Mouse (Mus musculus) left cerebral cortex, postnatal 14 days (tissue): ENCODE data around the gene Gipc2. TPM values are rescaled to one million over a fixed set of nuclear protein-coding genes. Genes with fewer than 3 reads are reported as not detected.

ENCODE experiments used
- DNase-seq, 2 experiments: peaks; one replicate each; pipeline ENCODE4 v3.0.0; 2021 to 2022; ENCODE audit warnings: low spot score in 2 of 2, mixed read lengths in 1 of 2
- intact Hi-C: fragments of 180-260 bp; cut with DNase I; formaldehyde crosslinking; loops from one replicate; pipeline ENCODE4 v1.15.1; 2025
- total RNA-seq, 2 experiments: library from RNA; stranded (reverse); gene quantifications; 2 replicates each; pipeline ENCODE4 v1.2.3; 2021

Gene Gipc2
- total RNA-seq, 2 experiments from 2014 or later: 3.1 to 4.1 TPM

DNA sequence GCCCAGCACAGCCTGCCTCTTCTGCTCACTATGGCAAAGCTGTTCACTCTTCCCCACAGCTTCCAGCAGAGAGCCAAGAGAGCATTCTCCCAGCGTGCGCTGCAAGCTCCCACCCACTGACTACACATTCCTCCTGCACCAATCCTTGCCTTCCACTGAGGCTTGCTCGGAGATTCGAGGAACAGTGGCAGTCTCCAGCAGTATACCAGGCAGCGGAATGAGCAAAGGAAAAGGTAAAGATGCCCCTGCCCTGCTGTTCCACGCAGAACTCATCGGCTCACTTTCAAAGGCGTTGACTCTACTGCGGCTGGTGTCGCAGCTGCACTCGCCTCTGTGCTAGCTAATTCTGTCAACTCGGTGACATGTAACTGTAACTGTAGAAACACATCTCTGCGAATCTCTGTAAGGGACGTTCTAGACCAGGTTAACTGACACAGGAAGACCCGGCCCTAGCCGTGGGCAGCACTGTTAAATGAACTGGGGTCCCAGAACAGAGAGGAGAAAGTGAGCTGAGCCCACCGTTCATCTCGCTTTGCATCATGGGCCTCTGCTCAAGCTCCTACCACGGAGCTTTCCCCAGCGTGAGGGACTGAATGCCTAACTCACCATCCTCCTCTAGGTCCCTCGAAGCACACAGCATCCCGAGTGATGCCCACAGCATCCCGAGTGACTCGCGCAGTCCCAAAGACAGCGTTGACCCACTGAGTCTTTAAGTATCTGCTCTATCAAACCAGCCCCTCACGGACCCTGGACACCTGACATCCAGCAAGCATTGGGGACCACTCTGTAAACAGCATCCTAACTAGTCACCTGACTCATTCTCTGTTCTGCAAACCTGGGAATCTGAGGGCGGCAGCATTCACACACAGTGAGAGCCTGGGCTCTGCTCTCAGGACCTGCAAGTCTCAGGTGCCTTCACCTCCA, 59.5 kb downstream of the Gipc2 start:
- DNase-seq: peak; percentile 74 to 87
- intact Hi-C loops: loop anchor here (5.0 kb wide), 1 partner anchor 86 kb away; no protein-coding TSS in a partner anchor

DNA sequence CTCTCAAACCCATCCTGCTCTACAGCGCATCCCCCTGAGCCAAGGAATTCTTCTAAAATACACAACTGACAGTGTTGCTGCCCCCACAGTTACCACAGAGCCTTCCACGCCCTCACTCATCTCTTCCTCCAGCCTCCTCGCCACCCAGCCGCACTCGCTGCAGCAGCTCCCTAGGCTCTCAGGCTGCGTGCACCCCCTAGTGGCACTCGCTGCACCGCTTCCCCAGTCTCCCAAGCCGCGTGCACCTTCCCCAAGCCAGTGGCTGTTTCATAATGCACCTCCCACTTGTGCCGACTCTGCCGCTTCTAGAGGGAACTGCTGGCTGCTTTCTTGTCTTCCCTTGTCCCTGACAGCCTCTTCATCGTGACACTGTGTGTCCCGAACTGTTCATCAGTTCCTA, 60.7 kb downstream of the Gipc2 start:
- DNase-seq: peak; percentile 81 to 86
- intact Hi-C loops: loop anchor here (5.0 kb wide), 1 partner anchor 87 kb away; no protein-coding TSS in a partner anchor

DNA sequence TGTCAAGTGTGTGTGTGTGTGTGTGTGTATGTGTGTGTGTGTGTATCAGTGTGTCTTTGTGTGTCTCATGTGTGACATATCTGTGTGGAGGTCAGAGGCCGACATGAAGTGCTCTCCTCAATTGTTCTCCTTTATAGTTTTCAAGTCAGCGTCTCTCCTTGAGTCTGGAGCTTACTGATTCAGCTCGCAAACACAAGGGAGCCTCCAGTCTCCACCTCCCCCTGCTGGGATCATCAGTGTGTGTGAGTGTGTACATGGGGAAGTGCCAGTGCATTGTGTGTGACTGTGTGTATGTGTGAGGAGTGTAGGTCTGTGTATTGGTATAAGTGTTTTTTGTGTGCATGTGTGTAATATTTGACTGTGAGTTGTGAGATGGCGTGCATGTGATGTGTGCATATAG, 62.6 kb downstream of the Gipc2 start:
- intact Hi-C loops: no loop called here
- DNase-seq: no peak

DNA sequence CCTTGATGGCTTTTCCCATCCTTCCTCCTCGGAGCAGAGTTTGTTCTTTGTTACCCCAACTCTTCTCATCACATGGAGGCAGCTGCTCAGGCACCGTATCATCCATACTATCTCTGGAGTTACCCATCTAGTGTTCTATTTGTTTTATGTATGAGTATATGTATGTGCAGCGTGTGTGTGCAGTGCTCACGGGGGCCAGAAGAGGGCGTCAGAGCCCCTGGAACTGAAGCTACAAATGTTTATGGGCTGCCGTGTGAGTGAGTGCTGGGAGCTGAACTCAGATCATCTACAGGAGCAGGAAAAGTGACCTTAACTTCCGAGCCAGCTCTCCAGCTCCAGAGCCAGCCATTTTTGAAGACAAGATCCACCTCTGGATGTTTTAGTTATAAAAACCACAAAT, 64.6 kb downstream of the Gipc2 start:
- no peak for DNase-seq
- intact Hi-C loops: no loop called here

DNA sequence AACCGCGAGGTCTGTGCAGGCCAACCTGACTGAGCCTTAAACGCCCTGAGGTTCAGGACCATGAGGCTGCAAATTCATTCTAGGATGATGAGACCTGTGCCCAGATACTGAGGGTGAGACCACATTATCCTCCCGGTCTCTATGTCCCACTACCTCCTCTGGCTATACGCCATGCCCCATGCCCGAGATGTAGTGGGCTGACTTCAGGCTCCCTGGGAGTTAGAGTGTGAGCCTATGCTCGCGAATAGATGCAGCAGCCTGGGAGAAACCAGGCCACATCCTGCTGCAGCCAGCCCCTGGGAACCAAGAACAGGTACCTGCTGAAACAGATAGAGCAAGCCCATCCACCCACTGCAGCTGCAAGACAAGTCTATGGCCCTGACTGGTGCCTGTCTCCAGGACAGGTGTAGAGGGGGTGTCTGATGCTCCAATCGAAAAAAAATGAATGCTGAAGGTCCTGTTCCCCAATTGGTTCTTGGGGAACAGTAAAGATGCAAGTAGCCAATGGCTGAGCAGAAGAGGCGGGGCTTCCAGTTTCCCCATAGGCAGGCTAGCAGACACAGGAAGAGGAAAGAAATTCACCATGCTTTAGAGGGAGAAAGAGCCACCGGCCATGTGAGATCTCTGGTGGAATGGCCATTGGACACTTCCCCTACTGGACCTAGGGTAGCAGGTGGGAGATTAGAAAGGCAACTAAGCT, 65.8 kb downstream of the Gipc2 start:
- DNase-seq: no peak
- intact Hi-C loops: no loop called here

DNA sequence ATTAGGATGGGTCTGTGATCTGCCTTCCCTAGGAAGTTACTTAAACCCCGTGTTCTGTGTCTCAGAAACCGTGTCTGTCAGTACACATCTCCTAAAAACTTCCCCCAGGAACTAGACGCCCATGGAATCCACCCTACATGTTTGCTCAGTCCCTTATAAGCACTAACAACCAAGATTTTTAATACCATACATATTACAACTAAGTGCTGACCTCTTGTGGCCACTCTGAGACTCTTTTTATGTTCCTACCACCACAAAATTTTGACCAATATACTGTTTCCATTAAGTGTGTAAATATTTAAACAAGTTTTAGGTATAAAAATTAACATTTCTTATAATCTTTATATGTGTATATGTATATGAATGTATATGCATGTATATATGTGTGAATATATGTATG, 71.0 kb downstream of the Gipc2 start:
- intact Hi-C loops: no loop called here
- DNase-seq: peak in 1 of 2 experiments; percentile 30

DNA sequence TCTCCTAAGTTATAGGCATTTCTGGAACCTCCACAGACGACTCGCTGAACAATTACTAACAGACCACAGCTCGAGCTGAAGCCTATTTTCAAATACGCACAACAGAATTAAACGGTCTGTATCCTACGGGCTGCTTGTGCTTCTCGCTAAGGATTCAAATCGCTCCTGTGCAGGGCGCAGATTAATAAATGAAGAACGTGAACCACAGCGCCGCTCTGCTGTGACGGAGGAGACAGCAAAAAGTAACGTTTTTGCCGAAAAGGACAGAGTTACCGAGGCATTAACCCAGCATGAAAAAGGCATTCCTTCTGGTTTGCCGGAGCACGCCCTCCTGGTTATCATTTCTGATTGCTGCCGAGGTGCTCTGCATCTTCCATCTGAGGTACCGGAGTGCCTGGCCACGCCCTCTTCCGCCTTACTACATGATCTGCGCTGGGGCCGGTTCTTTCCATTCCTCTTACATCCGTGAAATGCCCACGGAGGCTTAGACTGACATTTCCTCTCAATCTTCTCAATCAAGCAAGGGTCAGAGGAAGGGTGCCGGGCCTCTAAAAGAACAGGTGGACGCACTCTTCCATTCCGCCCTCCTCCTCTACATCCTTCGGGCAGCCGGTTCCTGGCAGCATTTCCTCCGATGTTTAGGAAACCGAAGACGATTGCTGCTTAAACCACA, 73.5 kb downstream of the Gipc2 start:
- DNase-seq: no peak

DNA sequence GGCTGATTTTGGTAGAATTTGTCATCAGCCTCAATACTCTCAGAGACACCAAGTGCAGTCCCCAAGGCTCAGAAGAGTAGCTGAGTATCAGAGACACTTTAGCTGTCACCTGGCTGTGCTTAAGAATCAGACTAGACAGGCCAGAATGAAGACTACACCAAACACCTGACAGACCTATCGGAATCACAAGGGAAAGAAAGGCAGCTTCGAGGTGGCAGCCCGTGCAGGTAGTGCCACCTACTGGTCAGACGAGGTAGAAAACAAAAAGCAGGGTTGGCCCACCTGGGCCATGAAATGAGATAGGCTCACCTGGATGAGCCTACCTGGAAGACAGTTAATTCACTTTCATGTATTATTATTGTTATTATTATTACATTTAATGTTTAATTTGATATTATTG, 76.9 kb downstream of the Gipc2 start:
- intact Hi-C loops: loop anchor here (2.0 to 5.0 kb wide), 2 partner anchors 252 to 314 kb away; partner anchors contain the start of gene Ptgfr
- DNase-seq: peak in 1 of 2 experiments; percentile 59

More for the DNA sequence above, 73.5 kb downstream of the Gipc2 start:
- intact Hi-C loops: loop anchor here (2.0 kb wide), 1 partner anchor 376 kb away; no protein-coding TSS in a partner anchor

DNA sequence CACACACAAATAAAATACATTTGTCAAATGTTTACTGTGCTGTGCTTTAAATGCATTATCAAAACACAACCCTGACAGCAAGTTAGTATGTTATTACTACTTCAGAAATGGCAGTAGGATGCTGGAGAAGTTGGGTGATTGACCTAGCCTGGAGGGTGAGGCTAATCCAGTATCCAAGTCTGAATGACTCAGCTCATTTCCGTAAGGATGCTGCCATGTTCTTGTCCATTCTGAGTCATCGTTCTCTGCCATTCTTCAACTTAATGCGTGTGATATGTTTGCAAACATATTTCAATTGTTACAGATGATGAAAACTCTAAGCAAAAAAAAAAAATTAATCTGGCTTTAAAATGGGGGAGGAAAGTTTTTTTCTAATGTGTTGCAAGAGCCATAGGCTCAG, 84.6 kb downstream of the Gipc2 start:
- no peak for DNase-seq
- intact Hi-C loops: no loop called here

DNA sequence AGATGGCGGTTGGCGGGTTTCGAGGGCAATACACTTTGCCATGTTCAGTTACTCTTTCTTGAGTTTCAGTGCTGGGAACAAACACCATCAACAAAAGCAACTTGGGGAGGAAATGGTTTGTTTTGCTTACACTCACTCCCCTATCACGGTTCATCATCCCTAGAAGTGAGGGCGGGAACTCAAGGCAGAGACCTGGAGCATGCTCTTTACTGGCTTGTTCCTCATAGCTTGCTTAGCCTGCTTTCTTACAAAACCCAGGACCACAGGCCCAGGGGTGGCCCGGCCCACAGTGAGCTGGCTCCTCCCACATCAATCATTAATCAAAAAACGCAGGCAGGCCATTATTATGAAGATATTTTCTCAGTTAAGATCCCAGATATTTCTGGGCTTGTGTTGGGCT, 89.9 kb downstream of the Gipc2 start:
- DNase-seq: no peak
- intact Hi-C loops: no loop called here

DNA sequence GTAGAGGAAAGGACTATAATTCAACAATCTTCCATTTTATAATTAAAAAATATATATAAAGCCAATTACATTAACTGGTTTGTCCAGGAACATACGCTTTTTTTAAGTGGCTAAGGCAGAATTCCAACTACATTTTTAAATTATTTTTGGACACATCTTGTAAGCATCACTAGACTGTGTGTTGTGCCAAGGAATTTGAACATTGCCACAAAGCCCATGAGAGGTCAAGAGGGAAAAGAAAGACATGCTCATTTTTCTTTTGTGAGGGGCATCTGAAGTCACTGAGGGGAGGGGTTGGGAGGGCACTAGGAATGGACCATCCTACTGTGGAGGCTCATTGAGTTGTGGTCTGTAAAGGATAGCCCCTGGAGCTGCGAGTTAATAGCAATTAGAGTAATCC, 97.0 kb downstream of the Gipc2 start:
- DNase-seq: no peak
- intact Hi-C loops: loop anchor here (5.0 kb wide), 1 partner anchor 232 kb away; the partner anchor contains the start of gene Ptgfr

DNA sequence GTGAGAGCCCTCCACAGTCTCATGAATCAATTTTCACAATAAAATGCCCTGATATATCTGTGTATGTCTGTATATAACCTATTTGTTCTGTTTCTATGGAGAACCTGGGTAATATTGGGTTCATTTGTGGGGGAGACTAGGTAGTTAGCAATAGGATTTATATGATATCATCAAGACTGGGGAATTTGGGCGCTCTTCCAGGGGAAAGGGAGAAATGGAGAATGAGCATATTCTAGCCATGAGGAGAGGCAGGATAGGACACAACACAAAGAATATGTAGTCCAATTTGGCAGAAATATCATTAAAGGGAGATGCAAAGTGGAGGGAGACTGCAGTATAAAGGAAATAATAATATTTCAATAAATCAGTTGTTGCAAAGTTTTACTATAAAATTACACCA, 97.7 kb downstream of the Gipc2 start:
- intact Hi-C loops: loop anchor here (5.0 kb wide), 1 partner anchor 231 kb away; the partner anchor contains the start of gene Ptgfr
- DNase-seq: no peak

DNA sequence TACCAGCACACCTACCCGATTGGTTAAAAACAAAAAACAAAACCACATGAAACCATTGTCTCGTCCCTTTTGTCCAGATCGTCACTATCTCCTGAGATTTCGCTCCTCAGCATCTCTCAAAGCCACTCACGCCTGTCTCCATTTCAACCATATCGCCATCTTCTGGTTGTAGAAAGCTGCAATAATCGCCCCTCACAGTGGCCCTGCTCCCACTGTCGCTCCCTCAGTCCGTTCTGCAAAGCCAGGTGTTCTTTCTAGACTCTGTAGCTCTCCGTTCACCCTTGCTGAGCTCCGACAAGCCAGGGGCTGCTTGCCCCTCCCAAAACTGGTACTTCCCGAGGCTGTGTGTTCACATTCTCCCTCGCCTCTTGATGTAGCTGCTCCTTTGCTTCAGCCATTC, 99.3 kb downstream of the Gipc2 start:
- intact Hi-C loops: loop anchor here (5.0 kb wide), 1 partner anchor 229 kb away; the partner anchor contains the start of gene Ptgfr
- peak; percentile 12 to 34 for DNase-seq

DNA sequence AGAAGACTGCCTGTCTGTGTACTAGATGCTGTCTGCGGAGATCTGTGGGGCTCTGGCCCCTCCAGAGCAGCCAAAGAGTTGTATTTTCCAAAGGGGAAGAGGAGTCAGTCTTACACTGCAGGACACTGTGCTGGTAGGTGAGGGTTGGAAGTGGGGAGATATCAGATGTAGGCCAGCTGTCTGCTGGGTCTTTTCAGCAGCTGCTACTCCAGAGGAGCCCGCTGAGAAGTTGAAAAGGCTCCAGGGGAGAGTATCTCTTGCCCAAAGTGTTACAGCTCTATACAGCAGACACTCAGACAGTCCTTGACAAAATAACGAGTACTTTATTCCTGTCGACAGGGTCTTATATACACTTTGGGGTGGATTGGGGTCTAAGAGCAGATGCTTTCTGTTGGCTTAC, 100.2 kb downstream of the Gipc2 start:
- DNase-seq: no peak
- intact Hi-C loops: loop anchor here (5.0 kb wide), 1 partner anchor 229 kb away; the partner anchor contains the start of gene Ptgfr

DNA sequence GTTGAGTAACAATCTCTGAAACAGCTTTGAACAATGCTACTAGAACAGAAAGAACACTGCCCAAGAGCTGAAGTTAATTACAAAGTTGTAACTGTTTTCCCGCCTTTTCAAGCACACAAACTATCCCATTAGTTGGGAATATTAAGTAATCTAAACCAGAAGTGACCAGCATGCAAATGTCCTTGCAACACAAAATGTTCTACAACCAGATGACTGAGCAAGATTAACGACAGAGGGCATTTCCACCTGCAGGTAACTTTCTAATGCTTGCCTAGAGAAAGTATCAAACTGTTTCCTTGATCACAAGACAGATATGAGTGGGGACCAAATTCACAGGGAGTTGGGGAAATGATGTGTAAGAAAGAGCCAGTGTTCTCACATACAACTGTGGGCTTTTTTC, 101.9 kb downstream of the Gipc2 start:
- DNase-seq: no peak
- intact Hi-C loops: no loop called here

DNA sequence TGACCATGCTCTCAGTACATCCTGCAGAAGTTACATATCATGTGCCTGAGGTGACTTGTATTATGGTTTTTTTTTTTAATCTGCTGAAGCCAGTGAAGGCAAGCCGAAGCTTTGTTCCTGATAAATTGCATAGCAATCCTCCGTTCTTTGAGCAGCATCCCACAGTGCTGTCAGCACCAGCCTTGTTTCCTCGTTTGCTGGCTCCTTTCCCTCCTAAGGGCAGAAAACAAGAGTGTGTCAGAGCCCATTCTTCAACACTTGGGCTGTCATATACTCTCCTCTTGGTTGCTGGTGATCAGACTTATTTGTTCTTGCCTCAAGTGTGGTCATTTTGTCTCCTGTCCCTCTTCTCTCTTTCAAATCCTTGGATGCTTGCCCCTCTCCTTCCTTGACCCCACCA, 103.2 kb downstream of the Gipc2 start:
- no peak for DNase-seq
- intact Hi-C loops: no loop called here

DNA sequence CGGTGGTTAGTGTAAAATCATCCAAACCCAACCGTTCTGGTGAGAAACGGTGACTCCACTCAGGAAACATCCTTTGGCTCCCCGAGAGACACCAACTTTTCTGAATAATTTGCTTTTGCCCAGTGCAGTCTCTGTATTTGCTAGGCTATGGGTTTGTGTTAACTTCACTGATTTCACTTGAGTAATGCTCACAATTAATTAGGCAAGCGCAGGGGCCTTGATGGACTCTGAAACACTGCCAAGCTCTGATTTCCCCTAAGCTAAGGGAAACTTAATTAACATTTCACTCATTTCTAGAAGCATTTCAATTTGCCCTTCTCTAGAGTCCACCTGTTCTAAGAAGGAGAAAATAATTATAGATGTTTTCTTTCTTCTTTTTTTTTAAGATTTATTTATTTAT, 104.9 kb downstream of the Gipc2 start:
- DNase-seq: no peak
- intact Hi-C loops: no loop called here

DNA sequence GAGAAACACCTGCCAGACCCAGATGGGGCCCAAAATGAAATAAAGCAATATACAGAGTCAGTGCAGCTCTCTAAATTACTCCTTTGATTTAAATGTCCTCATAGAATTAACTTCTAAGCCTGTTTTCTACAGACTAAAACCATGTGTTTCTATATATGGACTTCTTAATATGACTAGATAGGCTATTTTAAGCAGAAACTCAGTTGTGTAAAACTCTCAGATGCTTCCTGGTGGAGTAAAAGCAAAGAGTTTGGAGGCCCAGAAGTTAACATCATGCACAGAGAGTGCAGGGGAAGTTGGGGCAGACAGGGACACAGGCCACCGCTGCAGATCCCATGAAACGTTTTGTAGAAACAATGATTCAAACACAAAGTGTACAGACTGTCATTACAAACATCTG, 107.8 kb downstream of the Gipc2 start:
- no peak for DNase-seq
- intact Hi-C loops: no loop called here

DNA sequence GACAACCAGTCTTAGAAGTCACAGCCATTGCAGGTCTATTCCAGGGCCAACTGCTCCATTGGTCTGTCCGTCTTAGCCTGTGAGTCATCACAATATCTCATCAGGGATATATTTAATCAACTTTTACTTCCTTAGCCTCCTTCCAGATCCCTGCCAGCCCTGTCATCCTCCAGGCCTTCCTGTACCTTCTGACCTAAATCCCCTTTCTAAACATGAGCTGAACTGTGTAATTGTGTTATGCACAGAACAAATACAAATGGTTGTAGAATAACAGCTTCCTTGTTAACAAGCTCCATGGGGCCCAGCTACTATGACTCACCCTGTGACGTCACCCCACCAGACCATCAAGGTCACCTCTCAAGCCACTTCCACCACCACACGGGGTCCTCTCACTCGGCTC, 111.8 kb downstream of the Gipc2 start:
- DNase-seq: no peak
- intact Hi-C loops: no loop called here

DNA sequence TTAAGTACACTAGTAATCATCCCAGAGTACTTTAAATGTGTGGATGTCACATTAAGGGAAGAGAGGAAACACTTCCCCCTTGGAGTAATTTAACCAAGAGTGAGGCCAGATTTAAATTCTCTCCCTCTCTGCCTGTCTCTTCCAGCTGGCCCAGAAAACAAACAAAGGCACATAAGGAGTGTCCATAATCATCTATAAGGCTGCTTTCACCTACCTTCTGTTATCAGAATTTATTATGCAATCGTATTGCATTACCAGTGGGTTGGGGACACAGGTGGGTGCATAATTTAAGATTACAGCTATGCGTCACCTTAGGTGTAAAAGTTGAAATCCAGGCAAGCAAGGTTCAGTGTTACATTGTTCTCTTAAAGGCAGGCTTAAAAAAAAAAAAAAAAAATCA, 114.1 kb downstream of the Gipc2 start:
- intact Hi-C loops: no loop called here
- no peak for DNase-seq
